Mouse (Mus musculus): ENCODE results near the gene Snx3.

- TF ChIP-seq POLR2A (IDR thresholded peaks at IDR 0.05; ENCODE audit: control insufficient read depth, low read depth, low read length) (no peak), CTCF (IDR thresholded peaks at IDR 0.05; ENCODE audit: control insufficient read depth, insufficient read depth, insufficient replicate concordance, low read depth, low read length) (no peak)
Measured at GRCm38 (mm10) chr10:42514125-42514524, 12.3 kb downstream of the Snx3 start.

Measured in testis, adult 2 months (tissue).